Mouse (Mus musculus) kidney, adult 2 months (tissue): Measurements from ENCODE around the gene Cers6.

ENCODE experiments used
- CTCF ChIP-seq: fragments of 200-500 bp; conservative IDR thresholded peaks from 2 replicates; pipeline ENCODE4 v1.5.1; 2011; ENCODE audit warnings: low read depth, mild to moderate bottlenecking, control low read depth, low read length, moderate library complexity, mixed read lengths; ENCODE audit not compliant: insufficient read depth, insufficient read length
- POLR2A ChIP-seq: fragments of 200-500 bp; IDR thresholded peaks from one replicate; pipeline ENCODE4 v1.6.1; 2011; ENCODE audit warnings: low read depth, low read length, control low read depth

- TF ChIP-seq POLR2A (no peak), CTCF (no peak)
Measured at GRCm38 (mm10) chr2:68981756-68982409, 120.6 kb downstream of the Cers6 start.
